Mouse (Mus musculus) limb, embryonic 11.5 days (tissue): ENCODE measurements around the gene Imp4. TPM values are rescaled to one million over a fixed set of nuclear protein-coding genes. Genes with fewer than 3 reads are reported as not detected.
A peak's percentile ranks its signal among the peaks of the same experiment; 100 is the strongest.
"Not testable (repeated sequence)": the region's sequence is repeated elsewhere in the genome, so short reads cannot be mapped to it uniquely, and the experiment has no call there.

Source experiments
- ATAC-seq: fragments of 200-750 bp; cut with Nextera tagmentation; 2 replicates; pipeline ENCODE4 v1.8.0; 2017; ENCODE audit warnings: low read depth; ENCODE audit not compliant: insufficient number of reproducible peaks, low FRiP score, low TSS enrichment
- DNase-seq: peaks from one replicate; pipeline ENCODE4 v3.0.0-alpha.2; 2015; ENCODE audit warnings: low spot score
- H3K27ac ChIP-seq: fragments of 300-500 bp; sonication (generic); replicated peaks from 2 replicates; pipeline ENCODE4 v1.5.1; 2014; ENCODE audit warnings: low read depth, mild to moderate bottlenecking, low read length
- H3K27me3 ChIP-seq: fragments of 300-500 bp; sonication (generic); 2 replicates; pipeline ENCODE4 v1.6.1; 2014; ENCODE audit warnings: mild to moderate bottlenecking, low read length, mixed read lengths; ENCODE audit not compliant: control insufficient read depth, insufficient read depth
- H3K36me3 ChIP-seq: fragments of 300-500 bp; sonication (generic); 2 replicates; pipeline ENCODE4 v1.6.1; 2014; ENCODE audit warnings: mild to moderate bottlenecking, low read length, moderate library complexity, mixed read lengths; ENCODE audit not compliant: control insufficient read depth, insufficient read depth
- H3K4me1 ChIP-seq: fragments of 300-500 bp; sonication (generic); 2 replicates; pipeline ENCODE4 v1.6.1; 2014; ENCODE audit warnings: low read length, mixed read lengths; ENCODE audit not compliant: control insufficient read depth, insufficient read depth
- H3K4me2 ChIP-seq: fragments of 300-500 bp; sonication (generic); 2 replicates; pipeline ENCODE4 v1.6.1; 2014; ENCODE audit warnings: low read depth, mild to moderate bottlenecking, moderate library complexity; ENCODE audit not compliant: severe bottlenecking
- H3K4me3 ChIP-seq: fragments of 300-500 bp; sonication (generic); 2 replicates; pipeline ENCODE4 v1.5.1; 2014; ENCODE audit warnings: low read depth, low read length
- H3K9ac ChIP-seq: fragments of 300-500 bp; sonication (generic); 2 replicates; pipeline ENCODE4 v1.6.1; 2014; ENCODE audit warnings: mild to moderate bottlenecking, low read length
- H3K9me3 ChIP-seq: fragments of 300-500 bp; sonication (generic); 2 replicates; pipeline ENCODE4 v1.6.1; 2016; ENCODE audit warnings: low read length; ENCODE audit not compliant: control insufficient read depth
- WGBS: fragments of 180-500 bp; shearing (Covaris S2); extraction: QIAGEN DNeasy Blood & Tissue Kit; methylation state at CpG from one replicate; pipeline ENCODE4 v1.1.7; 2014; 5-methylcytosine and 5-hydroxymethylcytosine counted together
- polyA plus RNA-seq: library from polyadenylated mRNA; unstranded; fragments of >200 nt; fragmentation: Nextera tagmentation; extraction: Ambion mirVana; gene quantifications from 2 replicates; pipeline ENCODE4 v1.2.1, GENCODE M21; 2014

Gene Imp4
- polyA plus RNA-seq, 1 experiment from 2014 or later = 118 TPM

DNA sequence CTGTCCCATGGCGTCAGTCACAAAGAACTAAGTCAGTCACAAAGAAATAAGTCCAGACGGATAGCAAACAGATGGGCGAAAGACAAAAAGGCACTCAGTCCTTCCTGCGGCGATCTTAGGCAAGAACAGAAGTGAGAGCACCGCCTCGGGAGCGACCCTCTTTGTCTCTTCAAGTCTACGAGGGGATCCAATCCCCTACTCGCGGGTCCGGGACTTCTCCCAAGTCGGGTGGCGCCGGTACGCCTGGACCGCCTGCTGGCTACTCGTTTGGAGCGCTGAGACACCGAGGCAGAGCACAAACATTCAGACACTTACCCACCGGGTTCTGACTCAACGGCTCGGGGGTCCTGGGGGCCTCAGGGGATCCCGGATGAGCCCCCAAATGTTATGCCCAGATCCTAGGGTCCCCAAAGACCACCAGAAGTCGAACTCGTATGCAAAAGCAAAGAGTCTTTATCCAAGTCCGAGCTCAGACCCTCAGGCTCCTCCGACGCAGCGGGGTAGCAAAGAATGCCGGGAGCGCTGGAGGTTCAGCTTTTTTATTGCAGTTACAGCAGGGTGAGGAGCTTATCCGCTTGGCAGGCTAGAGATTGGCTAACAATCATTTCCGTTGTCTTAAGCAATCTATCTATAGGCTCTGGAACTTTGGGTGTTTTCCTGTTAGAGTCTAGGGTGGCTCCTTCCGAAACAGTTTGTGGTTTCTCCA lies 6.7 kb upstream of the Imp4 start:
- no peaks in the 10 kb centered on the region for H3K36me3 ChIP-seq
- H3K4me1 ChIP-seq = no peaks in the 10 kb centered on the region
- H3K27me3 ChIP-seq = no peaks in the 10 kb centered on the region
- DNase-seq (peak; percentile 73), ATAC-seq (no peak)
- peak overlapping the region; percentile 66 for H3K9ac ChIP-seq
- no peak overlapping the region for H3K27ac ChIP-seq
- H3K4me3 ChIP-seq = peak overlapping the region; percentile 29
- H3K4me2 ChIP-seq = peak overlapping the region; percentile 51
- peaks cover 16% of the 10 kb centered on the region for H3K9me3 ChIP-seq
- WGBS = 14% methylated on average over 35 of the region's 35 CpGs

DNA sequence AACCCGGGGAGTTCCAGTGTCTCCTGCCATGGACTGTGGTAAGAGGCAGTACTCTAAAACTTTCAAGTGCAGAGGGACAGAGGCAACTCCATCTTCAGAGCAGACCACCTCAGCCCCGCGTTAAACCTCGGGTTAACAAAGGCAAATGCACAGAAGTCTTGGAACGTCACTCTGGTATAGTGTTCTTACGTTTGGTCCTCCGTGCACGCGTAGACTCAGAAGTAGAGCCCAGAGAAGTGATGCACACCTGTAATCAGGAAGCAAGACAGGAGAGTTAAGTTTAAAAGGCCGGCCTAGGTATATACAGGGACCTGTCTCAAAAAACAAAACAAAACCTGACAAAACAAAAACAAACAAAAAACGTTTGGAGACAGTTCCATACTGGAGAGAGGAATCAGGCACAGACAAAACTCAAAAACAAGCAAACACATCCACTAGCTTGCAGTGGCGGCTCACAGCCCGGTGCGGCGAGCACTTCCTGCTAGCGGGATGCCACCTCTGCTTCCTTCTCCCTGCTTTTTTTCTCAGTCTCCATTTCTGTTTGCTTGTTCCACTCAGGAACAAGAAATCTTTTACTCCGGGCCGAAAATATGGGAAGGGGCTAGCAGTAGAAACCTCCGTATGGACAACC lies 5.6 kb upstream of the Imp4 start:
- DNase-seq (peak; percentile 60), ATAC-seq (no peak)
- WGBS = 12% methylated on average over 19 of the region's 19 CpGs
- no peaks in the 10 kb centered on the region for H3K27me3 ChIP-seq
- H3K4me3 ChIP-seq = peak overlapping the region; percentile 62
- H3K36me3 ChIP-seq = no peaks in the 10 kb centered on the region
- H3K4me2 ChIP-seq = peak overlapping the region; percentile 36
- H3K9me3 ChIP-seq = peaks cover 16% of the 10 kb centered on the region
- H3K27ac ChIP-seq = no peak overlapping the region
- H3K9ac ChIP-seq = peak overlapping the region; percentile 23; the same call in 1 of the 2 replicates
- H3K4me1 ChIP-seq = peaks cover 4% of the 10 kb centered on the region; the same call in 1 of the 2 replicates

GRCm38 (mm10) chr1:34434660-34435160 lies 4.9 kb upstream of the Imp4 start:
- ATAC-seq = peak; percentile 10; the same call in 1 of the 2 replicates
- peaks cover 16% of the 10 kb centered on the region for H3K9me3 ChIP-seq
- peak overlapping the region; percentile 80 for H3K9ac ChIP-seq
- WGBS = 0% methylated on average over 30 of the region's 30 CpGs
- H3K36me3 ChIP-seq = no peaks in the 10 kb centered on the region
- H3K27ac ChIP-seq = peak overlapping the region; percentile 69
- H3K4me2 ChIP-seq = peak overlapping the region; percentile 36
- peak overlapping the region; percentile 62 for H3K4me3 ChIP-seq
- H3K4me1 ChIP-seq = peaks cover 4% of the 10 kb centered on the region; the same call in 1 of the 2 replicates
- DNase-seq = peak; percentile 98
- no peaks in the 10 kb centered on the region for H3K27me3 ChIP-seq

DNA sequence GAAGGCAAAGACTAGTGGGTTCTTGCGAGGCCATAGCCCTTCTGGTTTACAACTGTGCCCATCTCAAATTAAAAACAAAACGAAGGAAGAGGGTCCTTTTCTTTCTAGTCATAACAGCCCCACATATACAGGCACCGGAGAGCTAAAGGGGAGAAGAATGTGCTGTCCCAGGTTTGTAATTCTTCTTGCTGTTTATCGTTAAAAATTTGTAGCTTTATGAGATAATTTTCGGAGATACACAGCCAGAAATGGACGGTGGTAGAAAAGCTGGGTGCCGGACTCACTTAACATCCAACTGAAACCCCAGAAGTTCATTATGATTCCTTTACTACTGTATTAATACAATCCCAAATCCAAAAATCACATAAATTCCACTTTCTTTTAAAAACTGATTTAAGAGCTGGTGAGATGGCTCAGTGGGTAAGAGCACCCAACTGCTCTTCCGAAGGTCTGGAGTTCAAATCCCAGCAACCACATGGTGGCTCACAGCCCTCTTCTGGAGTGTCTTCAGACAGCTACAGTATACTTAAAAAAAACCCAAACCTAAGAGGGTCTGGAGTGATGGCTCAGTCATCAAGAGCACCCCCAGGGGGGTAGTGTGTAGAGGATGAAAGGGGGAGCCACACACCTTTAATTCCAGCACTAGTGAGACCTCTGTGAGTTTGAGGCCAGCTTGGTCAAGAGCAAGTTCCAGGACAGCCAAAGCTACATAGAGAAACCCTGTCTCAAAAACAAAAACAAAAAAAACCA lies 4.1 kb upstream of the Imp4 start:
- Histone ChIP-seq H3K27me3 (no peaks in the 10 kb centered on the region), H3K9ac (peak overlapping the region; percentile 80), H3K9me3 (peaks cover 16% of the 10 kb centered on the region), H3K27ac (peak overlapping the region; percentile 69), H3K36me3 (no peaks in the 10 kb centered on the region), H3K4me3 (peak overlapping the region; percentile 62), H3K4me1 (peaks cover 4% of the 10 kb centered on the region; the same call in 1 of the 2 replicates), H3K4me2 (peak overlapping the region; percentile 36)
- ATAC-seq = no peak
- DNase-seq = no peak
- WGBS = 33% methylated on average over 8 of the region's 8 CpGs

- 87% methylated on average over 3 of the region's 3 CpGs for WGBS
- peaks cover 9% of the 10 kb centered on the region for H3K9me3 ChIP-seq
- DNase-seq (no peak), ATAC-seq (no peak)
- H3K4me1 ChIP-seq = peaks cover 4% of the 10 kb centered on the region; the same call in 1 of the 2 replicates
- no peaks in the 10 kb centered on the region for H3K36me3 ChIP-seq
- H3K4me3 ChIP-seq = no peak overlapping the region
- no peak overlapping the region for H3K4me2 ChIP-seq
- H3K9ac ChIP-seq = no peak overlapping the region
- H3K27me3 ChIP-seq = no peaks in the 10 kb centered on the region
- no peak overlapping the region for H3K27ac ChIP-seq
Observed at GRCm38 (mm10) chr1:34436374-34436773, 3.3 kb upstream of the Imp4 start.

GRCm38 (mm10) chr1:34437366-34437765 lies 2.3 kb upstream of the Imp4 start:
- not testable (repeated sequence) for H3K4me2 ChIP-seq, H3K9me3 ChIP-seq, H3K36me3 ChIP-seq, H3K27ac ChIP-seq, DNase-seq, H3K4me3 ChIP-seq, H3K4me1 ChIP-seq, H3K9ac ChIP-seq, H3K27me3 ChIP-seq, ATAC-seq
- WGBS = 90% methylated on average over 8 of the region's 8 CpGs

GRCm38 (mm10) chr1:34438381-34439051 lies 1.1 kb upstream of the Imp4 start:
- H3K4me3 ChIP-seq = peak overlapping the region; percentile 72
- H3K9me3 ChIP-seq = no peaks in the 10 kb centered on the region
- DNase-seq = no peak
- H3K4me2 ChIP-seq = peak overlapping the region; percentile 56
- peaks cover 4% of the 10 kb centered on the region; the same call in 1 of the 2 replicates for H3K4me1 ChIP-seq
- peaks cover 9% of the 10 kb centered on the region for H3K36me3 ChIP-seq
- 37% methylated on average over 18 of the region's 20 CpGs for WGBS
- H3K27ac ChIP-seq = no peak overlapping the region
- no peak for ATAC-seq
- H3K27me3 ChIP-seq = no peaks in the 10 kb centered on the region
- no peak overlapping the region for H3K9ac ChIP-seq
